Comparison of ENCODE assay signal across 18 mouse cellular contexts in genomic region chr2:118805756-118806155, GRCm38 (mm10). TPM values are rescaled to one million over a fixed set of nuclear protein-coding genes. Genes with fewer than 3 reads are reported as not detected.
"Had no signal": no experiment of that assay in that cellular context is flagged by ENCODE, and none has a peak within 500 bp of the region (broad histone marks: within the 10 kb centered on the region; RNA-seq: fewer than 3 reads in every experiment).

No protein-coding gene starts in this region.

- H3K9ac ChIP-seq: limb, embryonic 12.5 days; neural tube, embryonic 15.5 days had no signal

- H3K4me3 ChIP-seq: limb, embryonic 12.5 days; midbrain, embryonic 10.5 days; myocyte; neural tube, embryonic 15.5 days had no signal

- H3K36me3 ChIP-seq: limb, embryonic 12.5 days; midbrain, embryonic 10.5 days; neural tube, embryonic 15.5 days had no signal

- H3K27ac ChIP-seq: limb, embryonic 12.5 days; midbrain, embryonic 10.5 days; neural tube, embryonic 15.5 days had no signal

- H3K4me1 ChIP-seq: limb, embryonic 12.5 days; midbrain, embryonic 10.5 days; neural tube, embryonic 15.5 days had no signal

- H3K4me2 ChIP-seq: limb, embryonic 12.5 days; neural tube, embryonic 15.5 days had no signal

- H3K27me3 ChIP-seq: neural tube, embryonic 15.5 days had no signal

- H3K9me3 ChIP-seq: limb, embryonic 12.5 days; midbrain, embryonic 10.5 days; neural tube, embryonic 15.5 days had no signal

- DNase-seq: kidney, adult 2 months; kidney, postnatal 25 days; midbrain, embryonic 14.5 days; right cerebral cortex, postnatal 4 days; spleen, adult 18-20 months; thymus, adult 18-20 months; thymus, postnatal 14 days had no signal

- ATAC-seq: hindbrain, embryonic 16.5 days; inflammation-experienced regulatory T-cells, adult 6 months had no signal

RNA-seq across cellular contexts. Expression of gene Disp2, which starts 26.2 kb away (rescaled TPM):
- total RNA-seq: megakaryocyte progenitor cell, adult 5-6 weeks had no signal
- polyA plus RNA-seq: inflammation-experienced regulatory T-cells, adult 6 months had no signal

RNA-seq across cellular contexts. Expression of gene Phgr1, which starts 33.2 kb away (rescaled TPM):
- total RNA-seq: left cerebral cortex, postnatal 36 days; megakaryocyte progenitor cell, adult 5-6 weeks had no signal
- polyA plus RNA-seq: hindbrain, embryonic 16.5 days; inflammation-experienced regulatory T-cells, adult 6 months; kidney, adult 2 months; kidney, embryonic 16.5 days; limb, embryonic 12.5 days; midbrain, embryonic 10.5 days; midbrain, embryonic 14.5 days; myocyte; neural tube, embryonic 11.5 days; neural tube, embryonic 15.5 days; urinary bladder, adult 2 months had no signal
